Mouse (Mus musculus) liver, embryonic 13.5 days (tissue): ENCODE results near the gene Agfg2. TPM values are rescaled to one million over a fixed set of nuclear protein-coding genes. Genes with fewer than 3 reads are reported as not detected.
"Not testable (repeated sequence)": the region's sequence is repeated elsewhere in the genome, so short reads cannot be mapped to it uniquely, and the experiment has no call there.

Experiments
- ATAC-seq: fragments of 200-750 bp; cut with Nextera tagmentation; 2 replicates; pipeline ENCODE4 v1.8.0; 2017; ENCODE audit warnings: low read depth, mild to moderate bottlenecking, moderate number of reproducible peaks, moderate library complexity
- DNase-seq: peaks from one replicate; pipeline ENCODE4 v3.0.0; 2022
- H3K27ac ChIP-seq: fragments of 300-500 bp; sonication (generic); 2 replicates; pipeline ENCODE4 v1.5.1; 2015; ENCODE audit warnings: moderate library complexity, mild to moderate bottlenecking, inconsistent platforms
- H3K27me3 ChIP-seq: fragments of 300-500 bp; sonication (generic); 2 replicates; pipeline ENCODE4 v1.6.1; 2015; ENCODE audit warnings: mild to moderate bottlenecking, inconsistent platforms
- H3K36me3 ChIP-seq: fragments of 300-500 bp; sonication (generic); 2 replicates; pipeline ENCODE4 v1.6.1; 2015; ENCODE audit warnings: mild to moderate bottlenecking, inconsistent platforms
- H3K4me1 ChIP-seq: fragments of 300-500 bp; sonication (generic); replicated peaks from 2 replicates; pipeline ENCODE4 v1.6.1; 2015; ENCODE audit warnings: inconsistent platforms
- H3K4me2 ChIP-seq: fragments of 300-500 bp; sonication (generic); 2 replicates; pipeline ENCODE4 v1.6.1; 2015; ENCODE audit warnings: inconsistent platforms, mild to moderate bottlenecking, moderate library complexity
- H3K4me3 ChIP-seq: fragments of 300-500 bp; sonication (generic); replicated peaks from 2 replicates; pipeline ENCODE4 v1.5.1; 2015; ENCODE audit warnings: mild to moderate bottlenecking, inconsistent platforms
- H3K9ac ChIP-seq: fragments of 300-500 bp; sonication (generic); 2 replicates; pipeline ENCODE4 v1.6.1; 2015; ENCODE audit warnings: mild to moderate bottlenecking, inconsistent platforms
- H3K9me3 ChIP-seq: fragments of 300-500 bp; sonication (generic); replicated peaks from 2 replicates; pipeline ENCODE4 v1.6.1; 2016; ENCODE audit warnings: inconsistent platforms
- WGBS: fragments of 180-500 bp; shearing (Covaris S2); methylation state at CpG from one replicate; pipeline ENCODE4 v1.1.7; 2015; ENCODE audit not compliant: insufficient replicate concordance; 5-methylcytosine and 5-hydroxymethylcytosine counted together
- polyA plus RNA-seq: library from polyadenylated mRNA; unstranded; fragments of >200 nt; fragmentation: Nextera tagmentation; extraction: Ambion mirVana; gene quantifications from 2 replicates; pipeline ENCODE4 v1.2.1, GENCODE M21; 2015

Agfg2 gene
- 32.1 and 37.8 TPM in 2 replicates for polyA plus RNA-seq

- DNase-seq (peak; percentile 99), ATAC-seq (peak; percentile 85)
- Histone ChIP-seq H3K9ac (peak within 1 kb of the TSS; percentile 93), H3K4me2 (peak within 1 kb of the TSS; percentile 94), H3K4me1 (peaks cover 83% of the 10 kb centered on the region), H3K36me3 (peaks cover 29% of the 10 kb centered on the region), H3K27me3 (no peaks in the 10 kb centered on the region), H3K9me3 (no peaks in the 10 kb centered on the region), H3K27ac (peak within 1 kb of the TSS; percentile 99), H3K4me3 (peak within 1 kb of the TSS; percentile 97)
- under 1% methylated on average over 62 of the region's 62 CpGs for WGBS
Measured at GRCm38 (mm10) chr5:137684294-137685123, at the start of gene Agfg2. Gene Agfg2 (minus strand): TSS chr5:137684726.

GRCm38 (mm10) chr5:137733638-137734288, 49.2 kb upstream of the Agfg2 start:
- no peaks in the 10 kb centered on the region for H3K9me3 ChIP-seq
- no peak overlapping the region for H3K4me3 ChIP-seq
- DNase-seq (no peak), ATAC-seq (no peak)
- 84% methylated on average over 12 of the region's 12 CpGs for WGBS
- peaks cover 19% of the 10 kb centered on the region for H3K4me1 ChIP-seq
- no peaks in the 10 kb centered on the region for H3K36me3 ChIP-seq
- H3K27ac ChIP-seq: no peak overlapping the region
- no peak overlapping the region for H3K9ac ChIP-seq
- H3K4me2 ChIP-seq: no peak overlapping the region
- peaks cover 16% of the 10 kb centered on the region for H3K27me3 ChIP-seq

DNA sequence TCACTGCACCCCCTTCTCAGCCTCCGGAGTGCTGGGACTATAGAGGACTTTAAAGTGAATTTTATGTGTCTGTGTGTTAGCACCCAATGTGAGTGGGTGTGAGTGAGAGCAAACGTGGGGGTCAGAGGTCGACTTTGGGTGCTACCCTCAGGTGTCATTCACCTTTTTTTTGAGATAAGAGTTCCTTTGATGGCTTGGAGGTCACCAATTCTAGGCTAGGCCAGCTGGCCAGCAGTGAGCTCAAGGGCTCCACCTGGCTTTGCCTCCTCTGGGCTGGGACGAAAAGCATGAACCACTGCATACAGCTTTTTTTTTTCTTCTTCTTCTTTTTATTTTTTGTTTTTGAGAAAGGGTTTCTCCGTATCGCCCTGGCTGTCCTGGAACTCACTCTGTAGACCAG, 42.2 kb upstream of the Agfg2 start:
- H3K36me3 ChIP-seq: no peaks in the 10 kb centered on the region
- ATAC-seq (no peak; the same call in 1 of the 2 replicates), DNase-seq (no peak)
- H3K9me3 ChIP-seq: no peaks in the 10 kb centered on the region
- H3K4me1 ChIP-seq: 0 out of 2 replicates have a peak, but pooled peaks cover 3% of the 10 kb centered on the region
- H3K4me3 ChIP-seq: no peak overlapping the region
- peaks cover 31% of the 10 kb centered on the region for H3K27me3 ChIP-seq
- no peak overlapping the region for H3K9ac ChIP-seq
- H3K27ac ChIP-seq: no peak overlapping the region
- no peak overlapping the region for H3K4me2 ChIP-seq
- WGBS: 56% methylated on average over 6 of the region's 6 CpGs

DNA sequence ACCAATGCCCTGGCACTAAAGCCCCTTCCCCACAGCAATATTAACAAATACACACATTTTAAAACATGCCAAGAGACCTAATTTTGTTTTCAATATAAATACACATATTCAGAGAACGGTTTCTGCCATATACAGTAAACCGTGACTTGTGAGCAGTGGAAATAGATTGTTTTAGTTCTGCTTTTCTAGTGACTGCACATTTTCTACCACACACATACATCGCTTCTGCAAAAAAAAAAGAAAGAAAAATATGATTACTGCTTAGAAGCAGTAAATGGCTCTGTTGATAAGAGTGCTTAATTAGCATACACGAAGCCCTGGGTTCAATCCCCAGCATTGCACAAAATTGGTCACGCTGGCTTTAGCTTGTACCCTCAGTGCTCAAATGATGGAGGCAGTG, 39.3 kb upstream of the Agfg2 start:
- no peak overlapping the region for H3K4me3 ChIP-seq
- no peak overlapping the region for H3K27ac ChIP-seq
- DNase-seq: no peak
- H3K9ac ChIP-seq: no peak overlapping the region
- no peaks in the 10 kb centered on the region for H3K36me3 ChIP-seq
- H3K4me2 ChIP-seq: no peak overlapping the region
- H3K9me3 ChIP-seq: no peaks in the 10 kb centered on the region
- WGBS: 66% methylated on average over 5 of the region's 5 CpGs
- ATAC-seq: no peak
- H3K4me1 ChIP-seq: peaks cover 24% of the 10 kb centered on the region
- H3K27me3 ChIP-seq: peaks cover 19% of the 10 kb centered on the region

- peak overlapping the region; percentile 54 for H3K9ac ChIP-seq
- not testable (repeated sequence) for H3K9me3 ChIP-seq, H3K36me3 ChIP-seq, H3K27ac ChIP-seq
- 13% methylated on average over 10 of the region's 16 CpGs for WGBS
- ATAC-seq (peak; percentile 82), DNase-seq (peak; percentile 60)
- H3K27me3 ChIP-seq: peaks cover 19% of the 10 kb centered on the region
- H3K4me1 ChIP-seq: peaks cover 31% of the 10 kb centered on the region
- H3K4me2 ChIP-seq: peak overlapping the region; percentile 68
- H3K4me3 ChIP-seq: peak overlapping the region; percentile 40
Measured at GRCm38 (mm10) chr5:137720558-137721164, 36.1 kb upstream of the Agfg2 start.

DNA sequence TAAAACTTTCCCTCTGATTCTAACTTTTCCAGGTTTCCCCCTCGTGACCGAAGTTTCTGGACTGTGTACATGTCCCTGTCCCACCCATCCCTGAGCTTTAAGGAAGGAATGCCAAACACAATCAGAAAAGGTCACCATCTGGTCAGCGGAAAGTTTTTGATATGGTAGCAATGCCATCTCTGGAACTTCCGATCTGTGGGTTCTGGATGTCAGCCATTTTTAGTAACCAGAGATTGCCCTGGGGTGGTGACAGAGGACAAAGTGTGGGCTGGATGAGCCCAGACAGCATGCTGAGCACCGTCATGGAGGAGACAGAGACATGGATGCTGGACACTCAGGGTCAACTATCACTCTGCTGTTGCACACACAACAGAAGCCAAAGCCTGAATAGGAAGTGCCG, 34.6 kb upstream of the Agfg2 start:
- H3K9me3 ChIP-seq: no peaks in the 10 kb centered on the region
- H3K4me3 ChIP-seq: no peak overlapping the region
- peak overlapping the region; percentile 29; the same call in 1 of the 2 replicates for H3K27ac ChIP-seq
- peak overlapping the region; percentile 33; the same call in 1 of the 2 replicates for H3K4me2 ChIP-seq
- ATAC-seq (no peak), DNase-seq (no peak)
- 54% methylated on average over 6 of the region's 6 CpGs for WGBS
- H3K4me1 ChIP-seq: peaks cover 31% of the 10 kb centered on the region
- H3K36me3 ChIP-seq: no peaks in the 10 kb centered on the region
- H3K27me3 ChIP-seq: peaks cover 21% of the 10 kb centered on the region
- peak overlapping the region; percentile 5; the same call in 1 of the 2 replicates for H3K9ac ChIP-seq

DNA sequence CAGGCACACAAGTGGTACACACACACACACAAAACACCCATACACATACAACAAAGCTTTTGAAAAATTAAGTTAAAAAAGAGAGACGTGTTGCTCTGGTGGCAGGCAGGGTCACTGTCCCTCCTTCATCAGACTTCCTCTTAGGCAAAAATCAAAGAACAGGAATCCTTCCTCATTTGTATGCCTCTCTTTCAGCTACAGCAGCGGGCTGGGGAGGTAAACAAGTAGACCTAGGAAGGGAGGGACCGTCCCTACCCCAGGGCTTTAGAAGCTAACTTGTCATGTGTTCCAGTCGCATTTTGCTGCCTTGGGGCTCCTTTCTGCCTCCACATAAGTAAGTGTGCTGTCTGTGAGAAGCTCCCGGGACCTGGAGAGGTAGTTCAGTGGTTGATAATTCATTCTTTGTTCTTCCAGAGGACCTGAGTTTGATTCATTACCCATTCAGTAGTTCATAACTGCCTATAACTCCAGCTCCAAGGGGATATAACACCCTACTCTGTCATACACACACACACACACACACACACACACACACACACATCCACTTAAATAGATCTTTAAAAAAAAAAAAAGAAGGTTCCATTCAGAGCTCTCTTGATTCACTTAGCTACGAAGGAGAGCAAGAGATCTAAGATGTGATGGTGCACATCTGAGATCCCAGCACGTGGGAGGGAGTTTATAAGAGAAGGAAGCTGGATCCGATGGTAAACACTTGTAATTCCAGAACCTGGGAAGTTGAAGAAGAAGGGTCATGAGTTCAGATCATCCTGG, 33.7 kb upstream of the Agfg2 start:
- H3K9me3 ChIP-seq: no peaks in the 10 kb centered on the region
- H3K27ac ChIP-seq: no peak overlapping the region
- peak overlapping the region; percentile 33; the same call in 1 of the 2 replicates for H3K4me2 ChIP-seq
- WGBS: 36% methylated on average over 8 of the region's 8 CpGs
- H3K27me3 ChIP-seq: peaks cover 20% of the 10 kb centered on the region
- no peak overlapping the region for H3K4me3 ChIP-seq
- no peak overlapping the region for H3K9ac ChIP-seq
- DNase-seq (no peak), ATAC-seq (no peak)
- no peaks in the 10 kb centered on the region for H3K36me3 ChIP-seq
- peaks cover 31% of the 10 kb centered on the region for H3K4me1 ChIP-seq

DNA sequence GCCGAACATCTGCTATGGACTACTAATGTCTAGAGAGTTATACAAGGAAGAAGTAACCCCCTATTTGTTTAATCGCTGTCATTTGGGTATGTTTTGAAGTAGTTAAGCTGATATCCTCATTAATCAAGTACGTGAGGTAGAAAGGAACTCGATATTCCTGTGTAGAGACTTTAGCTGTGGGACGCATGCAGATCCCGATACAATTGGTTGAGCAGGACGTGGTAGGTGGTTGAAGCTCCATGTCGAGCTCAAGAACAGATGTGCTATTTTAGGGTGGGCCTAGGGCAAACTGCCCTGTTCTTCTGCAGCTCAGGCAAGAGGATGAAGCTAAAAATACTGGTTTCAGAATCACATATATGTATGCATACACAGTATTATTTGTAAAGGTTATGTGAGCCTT, 31.2 kb upstream of the Agfg2 start:
- Histone ChIP-seq H3K4me3 (no peak overlapping the region), H3K36me3 (no peaks in the 10 kb centered on the region), H3K9ac (no peak overlapping the region), H3K4me1 (peaks cover 27% of the 10 kb centered on the region), H3K27me3 (0 out of 2 replicates have a peak, but pooled peaks cover 5% of the 10 kb centered on the region), H3K9me3 (no peaks in the 10 kb centered on the region), H3K4me2 (no peak overlapping the region), H3K27ac (no peak overlapping the region)
- ATAC-seq (no peak), DNase-seq (no peak)
- WGBS: 70% methylated on average over 8 of the region's 8 CpGs

DNA sequence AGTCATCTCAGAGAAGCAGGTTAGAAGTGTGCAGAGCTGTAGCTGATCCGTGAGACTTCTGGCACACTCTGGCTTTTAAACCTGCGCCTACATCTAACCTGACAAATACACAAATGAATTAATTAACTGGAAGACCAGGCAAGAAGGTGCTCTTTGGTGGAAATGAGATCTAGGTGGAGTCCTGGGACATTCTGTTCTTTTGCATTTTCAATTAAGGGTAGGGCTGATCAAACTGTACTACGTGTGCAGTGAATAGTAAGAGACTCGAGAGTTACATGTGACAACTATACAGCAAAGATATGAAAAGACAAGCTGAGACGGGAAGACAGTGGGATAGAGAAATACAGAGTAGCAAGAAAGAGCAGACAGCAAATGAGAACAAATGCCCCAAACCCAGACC, 28.9 kb upstream of the Agfg2 start:
- Histone ChIP-seq H3K9me3 (no peaks in the 10 kb centered on the region), H3K4me3 (no peak overlapping the region), H3K4me2 (no peak overlapping the region), H3K9ac (no peak overlapping the region), H3K27me3 (0 out of 2 replicates have a peak, but pooled peaks cover 5% of the 10 kb centered on the region), H3K4me1 (peaks cover 8% of the 10 kb centered on the region), H3K27ac (no peak overlapping the region), H3K36me3 (no peaks in the 10 kb centered on the region)
- no peak for ATAC-seq
- 68% methylated on average over 5 of the region's 5 CpGs for WGBS
- DNase-seq: no peak

DNA sequence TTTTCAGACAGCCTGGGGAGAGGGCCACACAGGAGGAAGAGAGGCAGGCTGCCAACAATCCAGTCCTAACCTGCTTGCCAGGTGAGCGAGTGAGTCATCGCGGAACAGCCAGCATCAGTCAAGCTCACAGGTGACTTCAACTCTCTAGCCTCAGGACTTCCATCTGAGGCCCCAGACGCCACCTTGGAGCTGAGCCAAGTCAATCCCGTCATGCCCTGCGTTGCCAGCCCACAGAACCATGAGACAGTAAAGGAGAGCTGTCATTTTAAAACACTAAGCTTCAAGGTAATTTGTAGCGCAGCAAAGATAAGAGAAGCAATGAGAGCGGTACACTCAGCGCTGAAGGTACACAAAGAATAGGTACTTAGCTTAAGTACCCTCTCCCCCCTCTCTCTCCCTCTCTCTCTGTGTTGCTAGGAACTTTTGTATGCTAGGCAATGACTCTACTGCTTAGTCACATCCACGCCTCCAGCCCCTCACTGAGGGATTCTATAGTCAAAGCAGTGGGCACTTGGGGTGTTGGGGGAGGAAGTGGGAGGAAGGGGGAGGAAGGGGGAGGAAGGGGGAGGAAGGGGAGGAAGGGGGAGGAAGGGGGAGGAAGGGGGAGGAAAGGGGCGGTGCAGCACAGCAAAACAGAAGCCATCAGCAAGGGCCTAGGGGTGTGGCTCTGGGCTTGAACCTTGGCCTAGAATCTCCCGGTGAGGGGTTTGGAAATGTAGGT, 22.5 kb upstream of the Agfg2 start:
- no peak overlapping the region; the same call in 1 of the 2 replicates for H3K27ac ChIP-seq
- no peak for DNase-seq
- H3K4me3 ChIP-seq: no peak overlapping the region
- ATAC-seq: peak; percentile 48
- H3K27me3 ChIP-seq: no peaks in the 10 kb centered on the region
- no peak overlapping the region for H3K4me2 ChIP-seq
- H3K36me3 ChIP-seq: no peaks in the 10 kb centered on the region
- no peaks in the 10 kb centered on the region for H3K9me3 ChIP-seq
- WGBS: 52% methylated on average over 12 of the region's 12 CpGs
- peaks cover 28% of the 10 kb centered on the region for H3K4me1 ChIP-seq
- no peak overlapping the region for H3K9ac ChIP-seq
